Mouse (Mus musculus) erythroblast, embryonic 14.5 days (primary cell): ENCODE measurements around the gene Apeh.

Experiments used
- GATA1 ChIP-seq: IDR thresholded peaks from 2 replicates; pipeline ENCODE4 v1.6.1; 2012; ENCODE audit warnings: low read length, inconsistent platforms, mixed read lengths
- TAL1 ChIP-seq: IDR thresholded peaks from 3 replicates; pipeline ENCODE4 v1.6.1; 2012; ENCODE audit warnings: low read length, inconsistent platforms, mixed read lengths

- TF ChIP-seq TAL1 (no peak), GATA1 (no peak)
Observed at GRCm38 (mm10) chr9:108105549-108105863, 11.1 kb upstream of the Apeh start.
